Mouse (Mus musculus) spleen, adult 2 months (tissue): ENCODE measurements at regions not wholly inside any gene's neighbourhood (a gene's known extent, or its start where the extent isn't known, plus 50 kb on each side); places are given as distances from the start of the nearest gene placed in this dataset.

Experiments used
- CTCF ChIP-seq: fragments of 200-500 bp; IDR thresholded peaks from 2 replicates; pipeline ENCODE4 v1.5.1; 2011; ENCODE audit warnings: mild to moderate bottlenecking, inconsistent platforms; ENCODE audit not compliant: insufficient read depth, insufficient read length, insufficient replicate concordance; ENCODE audit errors: extremely low read depth
- POLR2A ChIP-seq: fragments of 200-500 bp; IDR thresholded peaks from 2 replicates; pipeline ENCODE4 v1.6.1; 2011; ENCODE audit warnings: low read depth, low read length, inconsistent platforms

DNA sequence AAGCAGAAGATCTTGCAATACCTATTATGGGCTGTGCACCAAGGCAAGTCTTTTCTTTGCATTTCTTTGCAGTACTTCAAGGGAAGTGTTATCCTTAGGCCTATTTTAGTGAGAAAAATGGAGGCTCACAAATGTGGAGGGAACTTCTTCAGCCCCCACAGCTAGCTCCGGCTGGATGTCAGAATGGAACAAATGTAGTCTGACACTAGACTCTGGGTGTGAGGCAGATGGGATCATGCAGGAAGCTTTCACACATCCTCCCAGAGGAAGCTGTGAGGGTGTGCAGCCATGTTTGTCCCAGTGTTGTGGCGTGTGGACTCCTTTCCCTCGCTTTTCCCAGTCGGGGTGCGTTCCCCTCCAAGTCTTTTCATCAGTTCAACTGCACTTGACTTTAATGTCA is 268.0 kb downstream of the Gm11011 start:
- TF ChIP-seq CTCF: no peak
- TF ChIP-seq POLR2A: no peak
